Mouse (Mus musculus) ES-E14 (cell line): ENCODE data around the gene Ctu2.

Source experiments
- CHD2 ChIP-seq: IDR thresholded peaks from 2 replicates; pipeline ENCODE4 v1.6.1; 2014; ENCODE audit warnings: mild to moderate bottlenecking, low read depth, low read length, inconsistent platforms
- HCFC1 ChIP-seq: IDR thresholded peaks from 2 replicates; pipeline ENCODE4 v1.6.1; 2012; ENCODE audit warnings: low read length, inconsistent platforms, borderline replicate concordance; ENCODE audit not compliant: insufficient read depth
- ZC3H11A ChIP-seq: IDR thresholded peaks from 2 replicates; pipeline ENCODE4 v1.6.1; 2012; ENCODE audit warnings: low read depth, mild to moderate bottlenecking, inconsistent platforms, low read length, borderline replicate concordance

DNA sequence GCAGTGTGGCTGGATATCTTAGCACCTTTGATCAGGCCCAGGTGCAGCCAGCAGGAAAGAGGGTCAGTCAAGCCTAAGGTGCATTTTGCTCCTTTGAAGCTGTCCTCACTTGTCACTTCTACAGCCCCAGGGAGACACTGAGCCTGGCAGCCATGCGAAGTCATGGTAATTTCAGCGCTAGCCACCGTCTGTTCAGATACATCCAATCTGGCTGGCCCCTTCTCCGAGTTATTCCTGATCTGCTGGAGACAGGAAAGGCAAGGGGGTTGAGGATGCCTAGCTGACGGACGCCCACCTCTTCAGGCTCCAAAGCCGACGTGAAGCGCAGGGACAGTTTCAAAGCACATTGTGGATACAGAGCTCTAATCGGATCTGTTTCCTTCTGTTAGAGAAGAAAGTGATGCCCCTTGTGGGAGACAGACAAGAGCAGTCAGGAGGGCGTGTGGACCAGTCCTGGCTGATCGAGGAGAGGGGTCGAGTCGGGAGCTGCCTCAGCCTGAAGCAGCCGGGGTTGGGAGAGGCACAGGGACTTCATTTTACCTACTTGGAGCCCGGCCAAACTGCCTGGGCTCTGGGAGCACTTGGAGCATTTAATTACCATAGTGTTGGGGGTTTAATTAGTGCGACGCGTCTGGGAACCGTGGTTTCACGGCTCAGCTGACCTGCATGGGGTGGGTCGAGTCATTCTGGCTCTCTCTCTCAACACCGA lies 47.9 kb downstream of the Ctu2 start:
- TF ChIP-seq HCFC1 (no peak), CHD2 (no peak), ZC3H11A (no peak)
